Mouse (Mus musculus): ENCODE data around the gene Nos1ap.

DNA sequence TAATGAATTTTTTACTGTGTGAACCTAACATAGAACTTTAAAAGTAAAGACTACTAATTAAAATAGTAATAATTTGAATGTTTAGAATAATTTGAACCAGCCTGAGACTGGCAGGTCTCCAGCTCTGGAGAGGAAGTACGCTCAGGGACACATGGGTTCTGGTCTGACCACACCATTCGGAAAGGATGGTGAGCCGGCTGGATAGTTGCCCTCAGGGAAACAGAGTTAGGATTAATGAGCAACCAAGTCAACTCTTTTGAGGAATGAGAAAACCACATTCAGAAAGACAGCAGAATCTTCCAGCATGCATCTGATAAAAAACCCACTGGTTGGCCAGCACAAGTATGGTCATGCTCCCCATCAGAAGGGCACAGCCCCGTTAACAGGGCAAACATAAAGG, 69.5 kb downstream of the Nos1ap start:
- TF ChIP-seq CTCF (IDR thresholded peaks at IDR 0.05; ENCODE audit: extremely low read depth, insufficient read length, insufficient replicate concordance, low read depth, low read length) = no peak
- TF ChIP-seq POLR2A (IDR thresholded peaks at IDR 0.05; ENCODE audit: low read depth, low read length) = no peak
